Mouse (Mus musculus) megakaryocyte, embryonic 14.5 days (primary cell): Measurements from ENCODE around the gene Rad51b.

Source experiments
- FLI1 ChIP-seq: IDR thresholded peaks from 2 replicates; pipeline ENCODE4 v1.6.1; 2012; ENCODE audit warnings: low read length, inconsistent platforms, mixed read lengths
- GATA1 ChIP-seq: IDR thresholded peaks from 3 replicates; pipeline ENCODE4 v1.6.1; 2012; ENCODE audit warnings: mixed read lengths, low read length, inconsistent platforms, borderline replicate concordance

- TF ChIP-seq GATA1 (no peak), FLI1 (no peak)
These were observed 139.0 kb downstream of the Rad51b start for GRCm38 (mm10) chr12:79436035-79436434.
